Mouse (Mus musculus): ENCODE measurements around the gene Cd36.

GRCm38 (mm10) chr5:17753471-17754005 lies 135.1 kb downstream of the Cd36 start:
- TF ChIP-seq POLR2A (IDR thresholded peaks at IDR 0.05; ENCODE audit: borderline replicate concordance, insufficient read depth, low read length) = no peak
- TF ChIP-seq CTCF (IDR thresholded peaks at IDR 0.05; ENCODE audit: borderline replicate concordance, insufficient read depth, low read depth, low read length) = no peak
